Mouse (Mus musculus) heart, embryonic 14.5 days (tissue): ENCODE data around the gene Vash1. TPM values are rescaled to one million over a fixed set of nuclear protein-coding genes. Genes with fewer than 3 reads are reported as not detected.

Experiments
- ATAC-seq: fragments of 200-750 bp; cut with Nextera tagmentation; 2 replicates; pipeline ENCODE4 v1.8.0; 2017; ENCODE audit warnings: low read depth, moderate TSS enrichment; ENCODE audit not compliant: insufficient number of reproducible peaks, insufficient read depth, low FRiP score
- H3K27ac ChIP-seq, 2 experiments: fragments of 200-500 bp in 1 of 2; fragments of 300-500 bp in 1 of 2; sonication (generic) in 1 of 2; replicated peaks in 1 of 2; 2 replicates each; pipeline ENCODE4 v1.5.1; 2012 to 2014; ENCODE audit warnings: low read depth in 2 of 2, low read length in 2 of 2, control low read depth in 1 of 2, mild to moderate bottlenecking in 1 of 2, mixed read lengths in 1 of 2; ENCODE audit not compliant: control insufficient read depth in 1 of 2, insufficient read depth in 1 of 2
- H3K27me3 ChIP-seq: fragments of 300-500 bp; sonication (generic); 2 replicates; pipeline ENCODE4 v1.6.1; 2014; ENCODE audit warnings: mild to moderate bottlenecking, low read length, control low read depth; ENCODE audit not compliant: control insufficient read depth, insufficient read depth
- H3K36me3 ChIP-seq: fragments of 300-500 bp; sonication (generic); 2 replicates; pipeline ENCODE4 v1.6.1; 2014; ENCODE audit warnings: mild to moderate bottlenecking, control low read depth, low read length, mixed read lengths; ENCODE audit not compliant: control insufficient read depth, insufficient read depth
- H3K4me1 ChIP-seq, 2 experiments: fragments of 200-500 bp in 1 of 2; fragments of 300-500 bp in 1 of 2; sonication (generic) in 1 of 2; 2 replicates each; pipeline ENCODE4 v1.6.1; 2012 to 2014; ENCODE audit warnings: low read length in 2 of 2, control low read depth in 1 of 2, mixed read lengths in 1 of 2; ENCODE audit not compliant: control insufficient read depth in 2 of 2, insufficient read depth in 2 of 2
- H3K4me2 ChIP-seq: fragments of 300-500 bp; sonication (generic); 2 replicates; pipeline ENCODE4 v1.6.1; 2014; ENCODE audit warnings: mild to moderate bottlenecking, low read length
- H3K4me3 ChIP-seq, 2 experiments: fragments of 200-500 bp in 1 of 2; fragments of 300-500 bp in 1 of 2; sonication (generic) in 1 of 2; 2 replicates each; pipeline ENCODE4 v1.5.1; 2012 to 2014; ENCODE audit warnings: low read length in 2 of 2, mild to moderate bottlenecking in 2 of 2, control low read depth in 1 of 2, low read depth in 1 of 2, moderate library complexity in 1 of 2; ENCODE audit not compliant: control insufficient read depth in 1 of 2, insufficient read depth in 1 of 2
- H3K9ac ChIP-seq: fragments of 300-500 bp; sonication (generic); 2 replicates; pipeline ENCODE4 v1.6.1; 2014; ENCODE audit warnings: mild to moderate bottlenecking, low read length
- H3K9me3 ChIP-seq: fragments of 300-500 bp; sonication (generic); 2 replicates; pipeline ENCODE4 v1.6.1; 2016; ENCODE audit warnings: low read length, control low read depth; ENCODE audit not compliant: control insufficient read depth
- WGBS: fragments of 180-500 bp; shearing (Covaris S2); extraction: QIAGEN DNeasy Blood & Tissue Kit; methylation state at CpG from one replicate; pipeline ENCODE4 v1.1.7; 2014; 5-methylcytosine and 5-hydroxymethylcytosine counted together
- polyA plus RNA-seq: library from polyadenylated mRNA; unstranded; fragments of >200 nt; fragmentation: Nextera tagmentation; extraction: Ambion mirVana; gene quantifications from 2 replicates; pipeline ENCODE4 v1.2.1, GENCODE M21; 2014

The Vash1 gene
- polyA plus RNA-seq, 1 experiment from 2014 or later = 10.7 TPM

DNA sequence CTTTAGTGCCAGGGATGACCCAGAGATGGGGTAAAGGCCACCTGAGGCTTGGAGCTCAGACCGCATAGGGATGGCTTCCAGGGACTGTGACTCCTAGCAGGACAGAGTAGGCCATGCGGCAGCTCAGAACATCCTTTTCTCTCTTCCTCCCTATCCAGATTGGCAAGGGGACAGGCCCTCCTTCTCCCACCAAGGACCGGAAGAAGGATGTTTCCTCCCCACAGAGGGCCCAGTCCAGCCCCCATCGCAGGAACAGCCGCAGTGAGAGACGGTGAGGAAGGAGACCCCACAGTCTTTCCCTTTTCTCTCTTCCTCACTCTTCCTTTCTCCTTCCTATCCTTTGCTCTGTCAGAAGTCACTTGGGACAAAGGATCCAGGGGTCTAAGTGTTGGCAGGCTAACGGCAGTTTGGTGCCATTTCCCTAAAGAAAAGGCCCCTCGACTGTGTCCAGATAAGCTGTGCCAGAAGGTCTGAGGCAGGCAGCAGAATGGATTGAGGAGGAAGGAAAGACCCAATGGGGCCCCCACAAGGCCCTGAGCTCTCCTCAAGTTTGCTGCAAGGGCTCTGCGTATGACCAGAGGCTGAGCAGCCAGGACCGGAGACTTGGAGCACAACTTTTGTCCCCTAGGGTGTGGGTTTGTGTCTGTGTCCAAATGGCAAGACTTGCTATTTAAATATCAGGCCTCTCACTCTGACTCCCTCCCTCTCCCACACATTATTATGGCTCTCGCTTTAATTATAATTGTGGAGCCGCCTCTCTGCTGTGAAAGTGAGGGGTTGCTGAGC is 12.4 kb downstream of the Vash1 start:
- WGBS = 61% methylated on average over 12 of the region's 12 CpGs
- H3K4me1 ChIP-seq = peaks cover 32% of the 10 kb centered on the region in 2 experiments; a peak in 3 of 4 replicates

DNA sequence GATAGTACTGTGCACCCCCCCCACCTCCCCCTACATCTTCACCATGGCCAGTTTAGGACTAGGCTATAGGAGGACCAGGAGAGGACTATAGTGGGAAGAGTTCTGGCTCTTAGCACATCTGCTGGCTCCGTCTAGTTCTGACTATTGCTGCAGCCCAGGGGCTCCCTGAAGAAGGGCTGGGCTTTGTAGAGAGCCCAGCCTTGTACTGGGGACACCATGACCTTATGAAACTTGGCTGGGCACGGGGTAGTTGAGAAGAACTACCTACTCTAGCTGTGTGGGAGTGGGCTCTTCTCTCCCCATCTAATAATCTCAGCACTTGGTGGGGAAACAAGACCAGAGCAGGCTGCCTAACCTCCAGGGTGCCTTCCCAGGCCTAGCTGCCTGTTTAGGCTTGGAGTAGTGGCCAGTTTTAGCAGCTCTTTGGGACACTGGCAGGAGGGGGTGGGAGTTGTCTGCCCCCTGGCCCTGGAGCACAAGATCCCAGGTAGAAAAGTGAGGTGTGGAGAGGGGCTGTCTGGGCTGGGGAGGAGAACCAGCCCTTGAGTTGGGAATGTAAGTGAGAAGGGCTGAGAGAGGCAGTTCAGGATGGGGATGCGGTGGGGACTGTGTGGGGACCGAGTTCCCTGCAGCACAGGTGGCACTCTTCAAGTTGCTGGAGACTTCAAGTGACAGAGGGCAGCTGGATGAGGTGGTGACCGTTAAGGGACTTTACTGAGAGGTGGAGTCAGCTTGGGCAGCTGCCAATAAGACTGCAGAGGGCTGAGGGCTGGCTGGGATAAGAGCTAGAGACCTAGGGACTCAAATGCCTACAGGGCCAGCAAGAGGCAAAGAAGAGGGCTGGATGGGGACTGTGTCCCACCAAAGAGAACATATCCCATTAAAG is 14.2 kb downstream of the Vash1 start:
- Histone ChIP-seq H3K27me3 (no peaks in the 10 kb centered on the region), H3K27ac (peak overlapping the region in 1 of 2 experiments; percentile 63; a peak in 3 of 4 replicates), H3K9me3 (peaks cover 5% of the 10 kb centered on the region; the same call in 1 of the 2 replicates), H3K9ac (no peak overlapping the region; the same call in 1 of the 2 replicates), H3K36me3 (peaks cover 25% of the 10 kb centered on the region; the same call in 1 of the 2 replicates), H3K4me1 (peaks cover 28 to 32% of the 10 kb centered on the region in 2 experiments; a peak in 3 of 4 replicates), H3K4me2 (no peak overlapping the region), H3K4me3 (no peak overlapping the region)
- ATAC-seq = no peak
- 52% methylated on average over 5 of the region's 5 CpGs for WGBS

More for the DNA sequence above, 12.4 kb downstream of the Vash1 start:
- H3K36me3 ChIP-seq = peaks cover 31% of the 10 kb centered on the region
- H3K4me2 ChIP-seq = no peak overlapping the region
- ATAC-seq = no peak
- H3K27ac ChIP-seq = peak overlapping the region; percentile 11 to 32; a peak in 3 of 4 replicates
- H3K4me3 ChIP-seq = no peak overlapping the region
- H3K9ac ChIP-seq = peak overlapping the region; percentile 9; the same call in 1 of the 2 replicates
- H3K9me3 ChIP-seq = no peaks in the 10 kb centered on the region
- H3K27me3 ChIP-seq = no peaks in the 10 kb centered on the region

DNA sequence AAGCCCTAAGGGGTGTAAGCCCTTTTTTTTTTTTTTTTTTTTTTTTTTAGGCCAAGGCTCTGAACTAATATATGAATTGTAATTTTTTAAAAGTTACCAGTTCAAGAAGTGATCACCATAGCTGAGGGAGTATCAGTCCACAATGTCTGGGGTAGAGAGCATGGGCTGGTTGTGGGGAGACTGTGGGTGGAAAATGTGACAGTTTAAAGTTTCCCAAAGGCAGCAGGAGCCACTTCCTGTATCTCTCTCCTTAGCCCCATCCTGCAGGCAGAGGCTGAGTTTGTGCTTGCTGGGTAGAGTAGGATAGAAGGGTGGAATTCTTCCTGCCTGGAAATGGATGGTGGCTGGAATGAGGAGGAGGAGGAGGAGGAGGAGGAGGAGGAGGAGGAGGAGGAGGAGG is 14.9 kb downstream of the Vash1 start:
- Histone ChIP-seq H3K4me1 (peaks cover 27 to 32% of the 10 kb centered on the region in 2 experiments; a peak in 3 of 4 replicates), H3K36me3 (peaks cover 25% of the 10 kb centered on the region; the same call in 1 of the 2 replicates), H3K27ac (no peak overlapping the region)

DNA sequence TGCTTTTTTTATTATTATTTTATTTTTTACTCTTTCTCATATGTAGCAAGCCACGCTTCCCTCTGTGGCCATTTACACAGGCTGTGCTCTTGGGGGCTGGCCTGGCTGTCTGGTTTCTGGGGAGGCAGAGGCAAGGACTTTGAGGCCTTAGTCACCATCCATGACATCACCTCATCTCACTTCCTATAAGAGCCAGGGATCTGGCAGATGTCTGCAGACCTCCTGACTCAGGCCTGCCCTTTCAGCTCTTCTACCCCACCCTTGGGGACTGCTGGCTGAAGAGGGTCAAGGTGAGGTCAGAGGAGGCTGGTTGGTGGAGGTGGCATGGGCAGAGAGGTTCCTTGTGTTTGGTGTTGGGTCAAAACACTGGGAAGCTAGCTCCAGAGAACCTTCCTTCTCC is 15.9 kb downstream of the Vash1 start:
- WGBS = 60% methylated on average over 1 of the region's 1 CpGs
- ATAC-seq = no peak
- peaks cover 28 to 32% of the 10 kb centered on the region in 2 experiments; a peak in 3 of 4 replicates for H3K4me1 ChIP-seq

More for the DNA sequence above, 14.9 kb downstream of the Vash1 start:
- Histone ChIP-seq H3K27me3 (no peaks in the 10 kb centered on the region), H3K9ac (no peak overlapping the region; the same call in 1 of the 2 replicates), H3K4me3 (no peak overlapping the region), H3K9me3 (peaks cover 5% of the 10 kb centered on the region; the same call in 1 of the 2 replicates), H3K4me2 (no peak overlapping the region)
- ATAC-seq = no peak

DNA sequence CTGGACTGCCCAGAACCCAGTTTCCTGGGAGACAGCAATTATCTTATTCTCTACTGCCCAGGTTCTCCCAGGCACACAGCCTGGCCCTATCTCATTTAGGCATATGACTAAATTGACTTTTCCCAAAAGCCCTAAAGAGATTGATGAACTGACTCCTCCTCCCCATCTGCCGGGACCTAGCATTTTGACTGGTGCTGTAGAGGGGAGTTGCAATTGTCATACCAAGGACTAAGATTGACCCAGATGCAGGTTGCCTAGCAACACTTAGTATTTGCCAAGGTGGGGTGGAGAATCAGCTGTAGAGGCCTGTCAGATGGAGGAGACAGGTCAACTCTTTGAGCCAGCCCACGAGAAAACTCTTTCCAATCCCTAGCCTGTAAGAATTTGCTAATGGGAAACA is 19.5 kb downstream of the Vash1 start:
- no peak overlapping the region for H3K27ac ChIP-seq
- ATAC-seq = no peak
- peaks cover 5% of the 10 kb centered on the region; the same call in 1 of the 2 replicates for H3K9me3 ChIP-seq
- no peaks in the 10 kb centered on the region for H3K27me3 ChIP-seq
- H3K36me3 ChIP-seq = peaks cover 15% of the 10 kb centered on the region; the same call in 1 of the 2 replicates
- 77% methylated on average over 2 of the region's 2 CpGs for WGBS
- no peak overlapping the region for H3K4me2 ChIP-seq
- no peak overlapping the region for H3K9ac ChIP-seq
- H3K4me1 ChIP-seq = peaks cover 17 to 24% of the 10 kb centered on the region in 2 experiments
- no peak overlapping the region for H3K4me3 ChIP-seq

More for the DNA sequence above, 15.9 kb downstream of the Vash1 start:
- Histone ChIP-seq H3K9ac (no peak overlapping the region), H3K4me2 (no peak overlapping the region), H3K4me3 (no peak overlapping the region), H3K27me3 (no peaks in the 10 kb centered on the region), H3K27ac (0 out of 4 replicates have a peak overlapping the region, but pooled peaks of 1 of the 2 experiments have one; percentile 5), H3K36me3 (peaks cover 17% of the 10 kb centered on the region; the same call in 1 of the 2 replicates), H3K9me3 (peaks cover 5% of the 10 kb centered on the region; the same call in 1 of the 2 replicates)

DNA sequence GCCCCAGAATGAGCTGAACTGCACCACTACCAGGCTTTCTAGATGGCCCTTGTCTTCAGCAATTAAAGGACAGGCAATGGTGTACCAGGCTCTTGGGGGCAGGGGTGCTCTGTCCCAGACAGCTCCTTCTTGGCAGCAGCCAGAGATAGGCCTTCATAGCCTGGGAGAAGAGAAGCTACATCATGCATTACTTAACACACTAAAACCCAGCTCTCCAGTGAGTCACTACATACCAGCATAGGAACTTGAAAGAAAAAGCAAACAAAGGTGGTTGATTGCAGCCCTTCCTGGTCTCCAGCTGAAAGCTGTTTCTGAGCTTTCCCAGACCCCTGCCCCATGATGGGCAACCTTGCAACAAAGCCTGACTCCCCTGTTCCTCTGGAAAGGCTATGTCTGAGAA is 20.0 kb downstream of the Vash1 start:
- Histone ChIP-seq H3K27me3 (no peaks in the 10 kb centered on the region), H3K4me3 (no peak overlapping the region), H3K9me3 (peaks cover 5% of the 10 kb centered on the region; the same call in 1 of the 2 replicates), H3K27ac (no peak overlapping the region), H3K4me1 (peaks cover 13 to 20% of the 10 kb centered on the region in 2 experiments), H3K4me2 (no peak overlapping the region), H3K36me3 (peaks cover 20% of the 10 kb centered on the region; the same call in 1 of the 2 replicates), H3K9ac (no peak overlapping the region)
- ATAC-seq = no peak
